Mouse (Mus musculus) forebrain, embryonic 11.5 days (tissue): ENCODE measurements around the gene Sorcs3. TPM values are rescaled to one million over a fixed set of nuclear protein-coding genes. Genes with fewer than 3 reads are reported as not detected.

Source experiments
- ATAC-seq: fragments of 200-750 bp; cut with Nextera tagmentation; replicated peaks from 2 replicates; pipeline ENCODE4 v1.8.0; 2017; ENCODE audit warnings: moderate TSS enrichment; ENCODE audit not compliant: low FRiP score
- DNase-seq: peaks from one replicate; pipeline ENCODE4 v3.0.0-alpha.2; 2017; ENCODE audit warnings: low spot score
- H3K27ac ChIP-seq: fragments of 300-500 bp; sonication (generic); 2 replicates; pipeline ENCODE4 v1.5.1; 2014; ENCODE audit warnings: low read depth, low read length
- H3K27me3 ChIP-seq: fragments of 300-500 bp; sonication (generic); 2 replicates; pipeline ENCODE4 v1.6.1; 2014; ENCODE audit warnings: mild to moderate bottlenecking, low read length, mixed read lengths; ENCODE audit not compliant: control insufficient read depth, insufficient read depth
- H3K36me3 ChIP-seq: fragments of 300-500 bp; sonication (generic); 2 replicates; pipeline ENCODE4 v1.6.1; 2014; ENCODE audit warnings: mild to moderate bottlenecking, low read length, moderate library complexity, mixed read lengths; ENCODE audit not compliant: control insufficient read depth, insufficient read depth
- H3K4me1 ChIP-seq: fragments of 300-500 bp; sonication (generic); replicated peaks from 2 replicates; pipeline ENCODE4 v1.6.1; 2014; ENCODE audit warnings: low read length, mixed read lengths; ENCODE audit not compliant: control insufficient read depth, insufficient read depth
- H3K4me2 ChIP-seq: fragments of 300-500 bp; sonication (generic); 2 replicates; pipeline ENCODE4 v1.6.1; 2014; ENCODE audit warnings: low read depth, mild to moderate bottlenecking, low read length, moderate library complexity, mixed read lengths; ENCODE audit not compliant: severe bottlenecking
- H3K4me3 ChIP-seq: fragments of 300-500 bp; sonication (generic); 2 replicates; pipeline ENCODE4 v1.5.1; 2014; ENCODE audit warnings: low read depth, low read length
- H3K9ac ChIP-seq: fragments of 300-500 bp; sonication (generic); 2 replicates; pipeline ENCODE4 v1.6.1; 2014; ENCODE audit warnings: low read length
- H3K9me3 ChIP-seq: fragments of 300-500 bp; sonication (generic); 2 replicates; pipeline ENCODE4 v1.6.1; 2016; ENCODE audit warnings: low read length, mixed read lengths; ENCODE audit not compliant: control insufficient read depth
- WGBS: fragments of 180-500 bp; shearing (Covaris S2); extraction: QIAGEN DNeasy Blood & Tissue Kit; methylation state at CpG from one replicate; pipeline ENCODE4 v1.1.7; 2014; 5-methylcytosine and 5-hydroxymethylcytosine counted together
- polyA plus RNA-seq: library from polyadenylated mRNA; unstranded; fragments of >200 nt; fragmentation: Nextera tagmentation; extraction: Ambion mirVana; gene quantifications from 2 replicates; pipeline ENCODE4 v1.2.1, GENCODE M21; 2014

The Sorcs3 gene
- polyA plus RNA-seq, 1 experiment from 2014 or later = 2.1 TPM

DNA sequence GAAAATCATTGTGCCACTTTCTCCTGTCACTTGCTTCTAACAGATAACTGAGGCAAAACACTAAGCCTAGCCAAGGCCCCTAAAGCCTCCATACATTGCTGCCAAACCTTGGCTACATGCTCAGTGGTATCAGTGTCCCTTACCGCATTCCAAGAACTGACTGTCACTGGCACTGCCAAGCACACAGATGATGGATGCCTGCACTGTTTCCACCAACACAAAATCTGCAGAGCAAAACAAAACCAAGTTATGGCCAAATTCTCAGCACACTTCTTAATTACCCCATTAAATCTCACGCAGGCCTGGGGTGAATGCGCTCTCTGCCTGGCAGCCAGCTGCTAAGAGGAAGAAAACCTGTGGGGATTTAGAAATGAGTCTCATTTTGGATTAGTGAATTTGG lies 628.5 kb downstream of the Sorcs3 start:
- Histone ChIP-seq H3K4me3 (no peak overlapping the region), H3K9me3 (no peaks in the 10 kb centered on the region), H3K27ac (no peak overlapping the region), H3K4me2 (no peak overlapping the region), H3K36me3 (no peaks in the 10 kb centered on the region), H3K9ac (no peak overlapping the region), H3K27me3 (no peaks in the 10 kb centered on the region), H3K4me1 (no peaks in the 10 kb centered on the region)
- ATAC-seq (no peak), DNase-seq (no peak)
- WGBS = 72% methylated on average over 3 of the region's 3 CpGs

GRCm38 (mm10) chr19:48839418-48839817 lies 633.6 kb downstream of the Sorcs3 start:
- Histone ChIP-seq H3K36me3 (no peaks in the 10 kb centered on the region), H3K27ac (no peak overlapping the region), H3K9me3 (no peaks in the 10 kb centered on the region), H3K27me3 (no peaks in the 10 kb centered on the region), H3K4me3 (no peak overlapping the region), H3K4me2 (no peak overlapping the region), H3K4me1 (no peaks in the 10 kb centered on the region), H3K9ac (no peak overlapping the region)
- DNase-seq = no peak
- ATAC-seq = no peak
- WGBS = 80% methylated on average over 4 of the region's 4 CpGs

DNA sequence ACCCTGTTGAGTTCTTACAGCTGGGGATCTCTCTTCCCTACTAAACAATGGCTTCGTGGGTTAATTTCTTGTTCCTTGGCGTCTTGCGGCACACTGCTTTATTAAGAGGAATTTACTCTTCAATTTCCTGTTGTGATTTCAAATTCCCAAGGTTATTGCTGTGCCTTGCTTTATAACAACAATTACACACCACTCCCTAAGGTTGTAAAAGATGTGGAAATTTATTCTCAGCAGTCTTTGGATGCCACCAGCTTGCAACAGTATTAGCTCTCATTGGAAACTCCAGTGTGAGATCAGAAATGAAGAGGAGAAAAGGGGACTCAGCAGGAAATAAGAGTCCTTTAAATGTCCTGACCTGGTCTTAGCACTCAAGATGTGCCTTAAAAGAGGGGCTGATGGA lies 641.9 kb downstream of the Sorcs3 start:
- 87% methylated on average over 3 of the region's 3 CpGs for WGBS
- H3K36me3 ChIP-seq = no peaks in the 10 kb centered on the region
- no peak overlapping the region for H3K27ac ChIP-seq
- no peak overlapping the region for H3K4me2 ChIP-seq
- no peak for DNase-seq
- H3K4me3 ChIP-seq = no peak overlapping the region
- H3K9ac ChIP-seq = no peak overlapping the region
- no peak for ATAC-seq
- H3K9me3 ChIP-seq = no peaks in the 10 kb centered on the region
- H3K4me1 ChIP-seq = no peaks in the 10 kb centered on the region
- no peaks in the 10 kb centered on the region for H3K27me3 ChIP-seq

- Histone ChIP-seq H3K36me3 (no peaks in the 10 kb centered on the region), H3K4me3 (no peak overlapping the region), H3K27ac (no peak overlapping the region), H3K9ac (no peak overlapping the region), H3K4me1 (no peaks in the 10 kb centered on the region), H3K27me3 (no peaks in the 10 kb centered on the region), H3K9me3 (no peaks in the 10 kb centered on the region), H3K4me2 (no peak overlapping the region)
- ATAC-seq = no peak
- WGBS = 79% methylated on average over 1 of the region's 1 CpGs
- DNase-seq = no peak
Measured at GRCm38 (mm10) chr19:48850466-48850865, 644.6 kb downstream of the Sorcs3 start.
